Mouse (Mus musculus): ENCODE measurements around the gene D230025D16Rik. TPM values are rescaled to one million over a fixed set of nuclear protein-coding genes. Genes with fewer than 3 reads are reported as not detected.
"Not testable (repeated sequence)": the region's sequence is repeated elsewhere in the genome, so short reads cannot be mapped to it uniquely, and the experiment has no call there.

Gene D230025D16Rik
- polyA plus RNA-seq, 1 experiment from 2014 or later, result 23.0 TPM

GRCm38 (mm10) chr8:105291802-105292201 is 66.9 kb downstream of the D230025D16Rik start:
- peaks cover 34% of the 10 kb centered on the region for H3K27me3 ChIP-seq (ENCODE audit: poor library complexity, severe bottlenecking)
- H3K9me3 ChIP-seq; H3K36me3 ChIP-seq (replicated peaks); H3K27ac ChIP-seq; DNase-seq (ENCODE audit: extremely low spot score, low spot score); H3K4me3 ChIP-seq: not testable (repeated sequence)
- 70% methylated on average over 3 of the region's 3 CpGs for WGBS
- peaks cover 37% of the 10 kb centered on the region for H3K4me1 ChIP-seq

GRCm38 (mm10) chr8:105292471-105292870 is 67.5 kb downstream of the D230025D16Rik start:
- Histone ChIP-seq H3K27ac (no peak overlapping the region), H3K27me3 (ENCODE audit: poor library complexity, severe bottlenecking) (peaks cover 34% of the 10 kb centered on the region), H3K9me3 (no peaks in the 10 kb centered on the region), H3K4me3 (no peak overlapping the region), H3K36me3 (replicated peaks) (no peaks in the 10 kb centered on the region), H3K4me1 (peaks cover 43% of the 10 kb centered on the region)
- no peak for DNase-seq (ENCODE audit: extremely low spot score, low spot score)
- WGBS, result 89% methylated on average over 7 of the region's 7 CpGs

- Histone ChIP-seq H3K27me3 (ENCODE audit: poor library complexity, severe bottlenecking) (peaks cover 34% of the 10 kb centered on the region), H3K4me3 (no peak overlapping the region), H3K9me3 (no peaks in the 10 kb centered on the region), H3K4me1 (peaks cover 42% of the 10 kb centered on the region), H3K36me3 (replicated peaks) (peaks cover 2% of the 10 kb centered on the region), H3K27ac (no peak overlapping the region)
- DNase-seq (ENCODE audit: extremely low spot score, low spot score), result no peak
- WGBS, result 72% methylated on average over 19 of the region's 19 CpGs
These were observed 68.5 kb downstream of the D230025D16Rik start for GRCm38 (mm10) chr8:105293405-105293804.

- Histone ChIP-seq H3K27me3 (ENCODE audit: poor library complexity, severe bottlenecking) (peaks cover 30% of the 10 kb centered on the region), H3K4me3 (peak overlapping the region; percentile 29; the same call in 1 of the 2 replicates), H3K9me3 (no peaks in the 10 kb centered on the region), H3K4me1 (peaks cover 39% of the 10 kb centered on the region), H3K27ac (no peak overlapping the region), H3K36me3 (replicated peaks) (peaks cover 15% of the 10 kb centered on the region)
- no peak for DNase-seq (ENCODE audit: extremely low spot score, low spot score)
- 68% methylated on average over 9 of the region's 9 CpGs for WGBS
These were observed 69.8 kb downstream of the D230025D16Rik start for GRCm38 (mm10) chr8:105294776-105295175.

- DNase-seq (ENCODE audit: extremely low spot score, low spot score), result no peak
- H3K9me3 ChIP-seq, result no peaks in the 10 kb centered on the region
- 70% methylated on average over 11 of the region's 11 CpGs for WGBS
- H3K4me1 ChIP-seq, result peaks cover 34% of the 10 kb centered on the region
- H3K4me3 ChIP-seq, result peak overlapping the region; percentile 29
- H3K36me3 ChIP-seq (replicated peaks), result peaks cover 20% of the 10 kb centered on the region
- H3K27me3 ChIP-seq (ENCODE audit: poor library complexity, severe bottlenecking), result peaks cover 25% of the 10 kb centered on the region
- H3K27ac ChIP-seq, result no peak overlapping the region
These were observed 70.3 kb downstream of the D230025D16Rik start for GRCm38 (mm10) chr8:105295256-105295655.

- H3K4me1 ChIP-seq, result peaks cover 26% of the 10 kb centered on the region
- H3K9me3 ChIP-seq, result no peaks in the 10 kb centered on the region
- peaks cover 17% of the 10 kb centered on the region for H3K27me3 ChIP-seq (ENCODE audit: poor library complexity, severe bottlenecking)
- H3K36me3 ChIP-seq (replicated peaks), result peaks cover 28% of the 10 kb centered on the region
- peak within 1 kb of the TSS; percentile 98 for H3K4me3 ChIP-seq
- DNase-seq (ENCODE audit: extremely low spot score, low spot score), result no peak
- WGBS, result 78% methylated on average over 11 of the region's 11 CpGs
- peak within 1 kb of the TSS; percentile 92; the same call in 1 of the 2 replicates for H3K27ac ChIP-seq
These were observed 71.1 kb downstream of the D230025D16Rik start, which contains the start of gene Exoc3l for GRCm38 (mm10) chr8:105295895-105296573. TSS of gene Exoc3l (minus strand) at chr8:105296101.

- H3K27me3 ChIP-seq (ENCODE audit: poor library complexity, severe bottlenecking), result peaks cover 12% of the 10 kb centered on the region
- peak; percentile 94 for DNase-seq (ENCODE audit: extremely low spot score, low spot score)
- H3K9me3 ChIP-seq, result no peaks in the 10 kb centered on the region
- H3K27ac ChIP-seq, result peak within 1 kb of the TSS; percentile 92
- peak within 1 kb of the TSS; percentile 98 for H3K4me3 ChIP-seq
- peaks cover 26% of the 10 kb centered on the region for H3K4me1 ChIP-seq
- under 1% methylated on average over 58 of the region's 58 CpGs for WGBS
- peaks cover 44% of the 10 kb centered on the region for H3K36me3 ChIP-seq (replicated peaks)
These were observed 72.7 kb downstream of the D230025D16Rik start, which contains the start of gene E2f4 for GRCm38 (mm10) chr8:105297511-105298192. TSS of gene E2f4 (plus strand) at chr8:105297663.

GRCm38 (mm10) chr8:105298351-105299252 is 73.7 kb downstream of the D230025D16Rik start:
- Histone ChIP-seq H3K4me3 (peak overlapping the region; percentile 98), H3K9me3 (no peaks in the 10 kb centered on the region), H3K27me3 (ENCODE audit: poor library complexity, severe bottlenecking) (peaks cover 3% of the 10 kb centered on the region), H3K4me1 (peaks cover 23% of the 10 kb centered on the region), H3K36me3 (replicated peaks) (peaks cover 54% of the 10 kb centered on the region), H3K27ac (peak overlapping the region; percentile 92)
- no peak for DNase-seq (ENCODE audit: extremely low spot score, low spot score)
- WGBS, result 70% methylated on average over 18 of the region's 18 CpGs

- Histone ChIP-seq H3K27ac (no peak overlapping the region), H3K27me3 (ENCODE audit: poor library complexity, severe bottlenecking) (no peaks in the 10 kb centered on the region), H3K4me3 (no peak overlapping the region), H3K9me3 (no peaks in the 10 kb centered on the region), H3K4me1 (peaks cover 31% of the 10 kb centered on the region), H3K36me3 (replicated peaks) (peaks cover 67% of the 10 kb centered on the region)
- WGBS, result 95% methylated on average over 8 of the region's 8 CpGs
- no peak for DNase-seq (ENCODE audit: extremely low spot score, low spot score)
These were observed 75.0 kb downstream of the D230025D16Rik start for GRCm38 (mm10) chr8:105299962-105300361.

Other genes starting within 250 kb of the D230025D16Rik start
- not detected in 2 replicates for gene Ces2h, start 224.3 kb upstream of the D230025D16Rik start, polyA plus RNA-seq (2016; fragmentation: Nextera tagmentation; extraction: Ambion mirVana)
- gene Ces3a, start 176.5 kb upstream of the D230025D16Rik start, polyA plus RNA-seq (2016; fragmentation: Nextera tagmentation; extraction: Ambion mirVana), result not detected in 2 replicates
- gene Ces3b, start 141.4 kb upstream of the D230025D16Rik start, polyA plus RNA-seq (2016; fragmentation: Nextera tagmentation; extraction: Ambion mirVana), result not detected in 2 replicates
- not detected in 2 replicates for gene Ces4a, start 93.3 kb upstream of the D230025D16Rik start, polyA plus RNA-seq (2016; fragmentation: Nextera tagmentation; extraction: Ambion mirVana)
- 51.8 and 52.1 TPM in 2 replicates for gene Cbfb, start 54.5 kb upstream of the D230025D16Rik start, polyA plus RNA-seq (2016; fragmentation: Nextera tagmentation; extraction: Ambion mirVana)
- gene B3gnt9, start 30.0 kb downstream of the D230025D16Rik start, polyA plus RNA-seq (2016; fragmentation: Nextera tagmentation; extraction: Ambion mirVana), result 1.4 and 2.1 TPM in 2 replicates
- gene Tradd, start 39.5 kb downstream of the D230025D16Rik start, polyA plus RNA-seq (2016; fragmentation: Nextera tagmentation; extraction: Ambion mirVana), result 13.4 and 13.9 TPM in 2 replicates
- gene Fbxl8, start 39.5 kb downstream of the D230025D16Rik start, polyA plus RNA-seq (2016; fragmentation: Nextera tagmentation; extraction: Ambion mirVana), result 0.55 and 0.91 TPM in 2 replicates
- not detected in 2 replicates for gene Hsf4, start 44.7 kb downstream of the D230025D16Rik start, polyA plus RNA-seq (2016; fragmentation: Nextera tagmentation; extraction: Ambion mirVana)
- gene Nol3, start 51.0 kb downstream of the D230025D16Rik start, polyA plus RNA-seq (2016; fragmentation: Nextera tagmentation; extraction: Ambion mirVana), result 0.57 and 0.99 TPM in 2 replicates
- gene 4931428F04Rik, start 64.7 kb downstream of the D230025D16Rik start, polyA plus RNA-seq (2016; fragmentation: Nextera tagmentation; extraction: Ambion mirVana), result 16.5 and 19.8 TPM in 2 replicates
- gene Exoc3l, start 71.0 kb downstream of the D230025D16Rik start, polyA plus RNA-seq (2016; fragmentation: Nextera tagmentation; extraction: Ambion mirVana), result 11.5 and 11.6 TPM in 2 replicates
- 136 and 144 TPM in 2 replicates for gene E2f4, start 72.5 kb downstream of the D230025D16Rik start, polyA plus RNA-seq (2016; fragmentation: Nextera tagmentation; extraction: Ambion mirVana)
- gene Elmo3, start 80.5 kb downstream of the D230025D16Rik start, polyA plus RNA-seq (2016; fragmentation: Nextera tagmentation; extraction: Ambion mirVana), result 1.8 and 1.9 TPM in 2 replicates
- gene Lrrc29, start 101.1 kb downstream of the D230025D16Rik start, polyA plus RNA-seq (2016; fragmentation: Nextera tagmentation; extraction: Ambion mirVana), result 1.4 TPM in 2 replicates
- gene Tmem208, start 101.2 kb downstream of the D230025D16Rik start, polyA plus RNA-seq (2016; fragmentation: Nextera tagmentation; extraction: Ambion mirVana), result 95.3 and 96.6 TPM in 2 replicates
- 2.1 and 2.2 TPM in 2 replicates for gene Fhod1, start 122.8 kb downstream of the D230025D16Rik start, polyA plus RNA-seq (2016; fragmentation: Nextera tagmentation; extraction: Ambion mirVana)
- 5.2 and 5.5 TPM in 2 replicates for gene Slc9a5, start 123.7 kb downstream of the D230025D16Rik start, polyA plus RNA-seq (2016; fragmentation: Nextera tagmentation; extraction: Ambion mirVana)
- 0.64 and 1.1 TPM in 2 replicates for gene Plekhg4, start 148.1 kb downstream of the D230025D16Rik start, polyA plus RNA-seq (2016; fragmentation: Nextera tagmentation; extraction: Ambion mirVana)
- not detected in 2 replicates for gene Kctd19, start 188.4 kb downstream of the D230025D16Rik start, polyA plus RNA-seq (2016; fragmentation: Nextera tagmentation; extraction: Ambion mirVana)
- 0.36 and 0.93 TPM in 2 replicates for gene Lrrc36, start 188.4 kb downstream of the D230025D16Rik start, polyA plus RNA-seq (2016; fragmentation: Nextera tagmentation; extraction: Ambion mirVana)
- 23.3 and 23.9 TPM in 2 replicates for gene Tppp3, start 246.4 kb downstream of the D230025D16Rik start, polyA plus RNA-seq (2016; fragmentation: Nextera tagmentation; extraction: Ambion mirVana)

Measured in forebrain, embryonic 10.5 days (tissue).